Mouse (Mus musculus): ENCODE measurements around the gene Fbxl7.

DNA sequence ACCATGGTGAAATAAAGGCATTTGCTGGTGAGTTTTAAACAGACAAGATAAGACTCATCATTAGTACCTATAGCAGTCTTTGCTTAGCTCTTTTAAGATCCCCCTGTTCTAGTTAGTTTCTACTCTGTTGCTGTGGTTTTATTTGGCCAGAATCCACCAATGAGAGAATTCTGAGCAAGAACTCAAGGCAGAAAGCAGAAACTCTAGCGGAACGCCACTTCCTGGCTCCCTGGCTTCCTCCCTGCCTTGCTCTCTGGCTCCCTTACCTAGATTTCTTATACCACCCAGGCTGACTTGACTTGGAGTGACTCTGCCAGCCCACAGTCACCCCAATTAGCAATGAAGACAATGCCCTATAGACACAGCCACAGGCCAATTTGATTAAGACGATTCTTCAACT is 26.2 kb downstream of the Fbxl7 start:
- TF ChIP-seq EP300 (IDR thresholded peaks at IDR 0.05; ENCODE audit: low read length) = no peak
- TF ChIP-seq NELFE (IDR thresholded peaks at IDR 0.05; ENCODE audit: low read depth, low read length) = no peak
- no peak for TF ChIP-seq POLR2AphosphoS2 (IDR thresholded peaks at IDR 0.05; ENCODE audit: low read depth, low read length)
- TF ChIP-seq GABPA (IDR thresholded peaks at IDR 0.05; ENCODE audit: insufficient replicate concordance, low read depth, low read length) = no peak
- TF ChIP-seq ELF1 (IDR thresholded peaks at IDR 0.05; ENCODE audit: low read depth, low read length) = no peak

Measured in CH12.LX (cell line).